Mouse (Mus musculus) right cerebral cortex, postnatal 25 days (tissue): Measurements from ENCODE around the gene Chst13.

ENCODE experiments used
- DNase-seq: peaks from one replicate; pipeline ENCODE4 v3.0.0; 2022

Gene Chst13

GRCm38 (mm10) chr6:90319475-90320191 lies 5.4 kb downstream of the Chst13 start:
- DNase-seq, result no peak

- no peak for DNase-seq
Measured at GRCm38 (mm10) chr6:90319019-90319418, 6.0 kb downstream of the Chst13 start.

- DNase-seq, result no peak
Measured at GRCm38 (mm10) chr6:90317510-90318258, 7.3 kb downstream of the Chst13 start.

- peak; percentile 7 for DNase-seq
Measured at GRCm38 (mm10) chr6:90315961-90316360, 9.0 kb downstream of the Chst13 start.

GRCm38 (mm10) chr6:90308839-90309778 lies 15.9 kb downstream of the Chst13 start:
- DNase-seq, result no peak

GRCm38 (mm10) chr6:90306315-90306975 lies 18.5 kb downstream of the Chst13 start:
- no peak for DNase-seq

GRCm38 (mm10) chr6:90300919-90301318 lies 24.1 kb downstream of the Chst13 start, which contains the start of gene BC048671:
BC048671 (plus strand) TSS chr6:90301219.
- DNase-seq, result no peak

- DNase-seq, result no peak
Measured at GRCm38 (mm10) chr6:90288265-90288664, 36.7 kb downstream of the Chst13 start.
